Mouse (Mus musculus) kidney, embryonic 14.5 days (tissue): Measurements from ENCODE around the gene Dph7. TPM values are rescaled to one million over a fixed set of nuclear protein-coding genes. Genes with fewer than 3 reads are reported as not detected.
A peak's percentile ranks its signal among the peaks of the same experiment; 100 is the strongest.
"Not testable (repeated sequence)": the region's sequence is repeated elsewhere in the genome, so short reads cannot be mapped to it uniquely, and the experiment has no call there.

ENCODE experiments used
- ATAC-seq: fragments of 200-750 bp; cut with Nextera tagmentation; 2 replicates; pipeline ENCODE4 v1.8.0; 2017; ENCODE audit warnings: moderate number of reproducible peaks, mild to moderate bottlenecking, moderate TSS enrichment, moderate library complexity; ENCODE audit not compliant: low FRiP score, low TSS enrichment
- H3K27ac ChIP-seq: fragments of 300-500 bp; sonication (generic); 2 replicates; pipeline ENCODE4 v1.5.1; 2014; ENCODE audit warnings: low read depth, mild to moderate bottlenecking, low read length, moderate library complexity, mixed read lengths
- H3K27me3 ChIP-seq: fragments of 300-500 bp; sonication (generic); 2 replicates; pipeline ENCODE4 v1.6.1; 2014; ENCODE audit warnings: mild to moderate bottlenecking, low read length; ENCODE audit not compliant: control insufficient read depth, insufficient read depth
- H3K36me3 ChIP-seq: fragments of 300-500 bp; sonication (generic); 2 replicates; pipeline ENCODE4 v1.6.1; 2014; ENCODE audit warnings: low read length, mixed read lengths; ENCODE audit not compliant: control insufficient read depth, insufficient read depth
- H3K4me1 ChIP-seq: fragments of 300-500 bp; sonication (generic); 2 replicates; pipeline ENCODE4 v1.6.1; 2014; ENCODE audit warnings: low read length, mixed read lengths; ENCODE audit not compliant: control insufficient read depth, insufficient read depth
- H3K4me2 ChIP-seq: fragments of 300-500 bp; sonication (generic); replicated peaks from 2 replicates; pipeline ENCODE4 v1.6.1; 2014; ENCODE audit warnings: low read depth, mild to moderate bottlenecking, low read length
- H3K4me3 ChIP-seq: fragments of 300-500 bp; sonication (generic); 2 replicates; pipeline ENCODE4 v1.5.1; 2014; ENCODE audit warnings: mild to moderate bottlenecking, low read length
- H3K9ac ChIP-seq: fragments of 300-500 bp; sonication (generic); 2 replicates; pipeline ENCODE4 v1.6.1; 2014; ENCODE audit warnings: low read depth, mild to moderate bottlenecking, low read length, moderate library complexity
- H3K9me3 ChIP-seq: fragments of 300-500 bp; sonication (generic); 2 replicates; pipeline ENCODE4 v1.6.1; 2016; ENCODE audit warnings: low read length; ENCODE audit not compliant: control insufficient read depth
- WGBS: fragments of 180-500 bp; shearing (Covaris S2); extraction: QIAGEN DNeasy Blood & Tissue Kit; methylation state at CpG from one replicate; pipeline ENCODE4 v1.1.7; 2014; 5-methylcytosine and 5-hydroxymethylcytosine counted together
- polyA plus RNA-seq: library from polyadenylated mRNA; unstranded; fragments of >200 nt; fragmentation: Nextera tagmentation; extraction: Ambion mirVana; gene quantifications from 2 replicates; pipeline ENCODE4 v1.2.1, GENCODE M21; 2014

Dph7 gene
- polyA plus RNA-seq, 1 experiment from 2014 or later = 30.2 TPM

DNA sequence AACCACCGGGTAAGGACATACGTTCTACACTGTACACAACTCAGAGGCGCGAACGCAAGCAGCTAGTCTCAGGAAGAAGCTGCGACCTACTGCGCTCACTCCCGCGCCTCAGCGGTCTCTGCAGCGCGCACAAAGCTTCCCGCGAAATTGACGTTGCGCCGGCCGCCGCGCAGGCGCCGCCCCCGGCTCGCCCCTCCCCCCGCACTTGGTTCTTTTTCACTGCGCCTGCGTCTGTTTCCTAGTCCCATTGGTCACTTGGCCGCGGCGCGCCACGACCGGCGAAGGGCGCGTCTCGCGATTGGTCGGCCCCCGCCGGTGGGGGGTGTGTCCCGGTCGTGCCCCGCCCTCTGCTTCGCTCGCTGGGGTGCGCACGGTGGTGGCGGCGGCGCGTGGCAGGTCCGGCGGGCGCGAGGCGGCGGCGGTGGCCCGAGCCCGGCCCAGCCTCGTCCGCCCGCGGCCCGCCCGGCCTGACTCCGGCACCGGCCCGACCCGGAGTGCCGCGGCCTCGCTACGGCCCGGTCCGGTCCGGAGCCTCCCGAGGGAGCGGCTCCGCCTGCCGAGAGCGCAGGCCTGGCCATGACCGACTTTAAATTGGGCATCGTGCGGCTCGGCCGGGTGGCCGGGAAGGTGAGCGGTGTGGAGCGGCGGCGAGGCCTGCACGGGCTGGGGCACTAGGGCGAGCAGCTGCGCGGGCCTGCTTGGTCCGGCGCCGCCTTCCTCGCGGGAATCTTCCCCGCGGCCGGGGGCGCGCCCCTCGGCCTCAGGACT is 12.6 kb upstream of the Dph7 start, which contains the start of gene Zmynd19:
TSS of gene Zmynd19 (plus strand) at position 372 of the 768 bp plus-strand sequence.
- Histone ChIP-seq H3K4me1 (peaks cover 7% of the 10 kb centered on the region; the same call in 1 of the 2 replicates), H3K4me2 (peak within 1 kb of the TSS; percentile 89), H3K36me3 (peaks cover 30% of the 10 kb centered on the region), H3K27me3 (no peaks in the 10 kb centered on the region), H3K9me3 (no peaks in the 10 kb centered on the region), H3K27ac (peak within 1 kb of the TSS; percentile 67), H3K9ac (peak within 1 kb of the TSS; percentile 95), H3K4me3 (peak within 1 kb of the TSS; percentile 98)
- WGBS = under 1% methylated on average over 103 of the region's 108 CpGs
- ATAC-seq = peak; percentile 99

DNA sequence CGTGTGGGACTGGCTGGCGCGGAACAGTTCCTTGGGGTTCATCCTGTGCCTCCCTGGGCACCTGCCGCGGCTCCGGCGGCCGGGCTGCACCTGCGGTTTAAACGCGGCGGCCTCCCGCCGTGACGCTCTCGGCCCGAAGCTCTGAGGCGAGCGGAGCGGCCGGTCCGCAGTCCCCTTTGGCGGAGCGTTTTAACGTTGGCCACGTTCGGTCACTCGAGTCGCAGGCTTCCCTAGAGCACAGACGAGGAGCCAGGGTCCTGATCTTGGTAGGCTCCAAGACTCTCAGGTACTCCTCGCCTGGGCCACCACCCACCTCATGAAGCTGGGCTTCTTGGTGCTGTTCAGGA is 12.0 kb upstream of the Dph7 start:
- peak overlapping the region; percentile 95 for H3K9ac ChIP-seq
- ATAC-seq = no peak; the same call in 1 of the 2 replicates
- no peaks in the 10 kb centered on the region for H3K9me3 ChIP-seq
- peak overlapping the region; percentile 67 for H3K27ac ChIP-seq
- H3K4me3 ChIP-seq = peak overlapping the region; percentile 98
- peaks cover 7% of the 10 kb centered on the region; the same call in 1 of the 2 replicates for H3K4me1 ChIP-seq
- peak overlapping the region; percentile 89 for H3K4me2 ChIP-seq
- H3K36me3 ChIP-seq = peaks cover 36% of the 10 kb centered on the region
- under 1% methylated on average over 31 of the region's 31 CpGs for WGBS
- H3K27me3 ChIP-seq = no peaks in the 10 kb centered on the region

DNA sequence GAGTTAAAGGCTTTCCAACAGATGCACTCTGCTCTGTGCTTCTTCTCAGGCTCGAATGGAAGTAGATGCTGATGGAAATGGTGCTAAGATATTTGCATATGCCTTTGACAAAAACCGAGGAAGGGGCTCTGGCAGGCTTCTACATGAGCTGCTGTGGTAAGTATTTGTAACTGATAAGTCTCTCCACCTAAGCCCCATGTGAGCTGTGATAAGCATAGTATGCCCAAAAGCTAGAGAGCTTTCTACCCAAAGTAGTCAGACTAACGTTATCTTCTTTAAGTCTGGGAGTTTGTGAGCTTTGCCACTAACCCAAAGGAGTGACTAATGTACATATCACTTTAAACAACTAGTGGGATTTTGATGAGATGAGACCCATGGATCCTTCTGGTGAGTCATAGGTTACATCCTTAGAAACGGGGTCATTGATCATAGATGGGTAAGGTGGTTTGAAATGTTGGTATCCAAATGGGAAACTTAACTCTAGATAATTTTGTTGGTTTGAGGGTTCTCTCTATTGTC is 9.6 kb upstream of the Dph7 start:
- 91% methylated on average over 4 of the region's 4 CpGs for WGBS
- no peak overlapping the region for H3K9ac ChIP-seq
- H3K27me3 ChIP-seq = no peaks in the 10 kb centered on the region
- no peak for ATAC-seq
- H3K9me3 ChIP-seq = no peaks in the 10 kb centered on the region
- H3K27ac ChIP-seq = no peak overlapping the region
- H3K4me2 ChIP-seq = no peak overlapping the region
- peaks cover 53% of the 10 kb centered on the region for H3K36me3 ChIP-seq
- peaks cover 7% of the 10 kb centered on the region; the same call in 1 of the 2 replicates for H3K4me1 ChIP-seq
- no peak overlapping the region for H3K4me3 ChIP-seq

DNA sequence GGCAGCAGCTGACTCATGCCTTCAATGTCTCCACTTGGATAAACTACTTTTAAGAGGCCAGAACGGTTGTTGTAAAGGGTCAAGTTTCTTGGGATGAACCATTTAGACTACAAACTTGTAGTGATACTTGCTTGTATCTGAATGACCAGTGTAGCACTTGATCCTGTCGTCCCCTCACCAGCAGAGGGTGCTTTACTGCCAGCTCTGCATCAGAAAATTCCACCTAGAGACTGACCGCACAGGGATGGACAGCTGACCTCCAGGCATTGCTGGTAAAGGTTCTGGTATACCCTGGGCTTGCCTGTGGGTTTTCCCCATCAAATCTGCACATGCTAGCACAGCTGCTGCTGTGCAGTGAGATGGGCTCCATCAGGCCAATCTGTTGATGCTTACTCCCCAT is 1.3 kb upstream of the Dph7 start:
- WGBS = 28% methylated on average over 3 of the region's 3 CpGs
- H3K4me3 ChIP-seq = no peak overlapping the region

DNA sequence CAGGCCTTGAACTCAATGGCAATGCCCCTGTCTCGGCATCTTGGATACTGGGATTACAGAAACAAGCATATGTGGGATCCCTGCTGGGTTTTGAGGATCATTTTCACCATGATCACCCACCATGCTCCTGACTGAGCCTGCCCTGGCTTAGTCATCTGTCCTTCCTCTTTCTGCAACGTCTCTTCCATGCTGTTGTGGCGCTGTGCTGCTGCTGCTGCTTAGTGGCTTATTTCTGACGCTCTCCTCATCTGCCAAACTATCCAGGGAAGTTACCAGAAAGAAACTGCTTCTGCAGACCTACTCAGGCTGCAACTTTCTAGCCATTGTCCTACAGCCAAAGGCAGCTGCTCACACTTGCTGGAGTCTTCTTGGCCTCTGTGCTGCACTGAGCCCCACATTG is 8.2 kb downstream of the Dph7 start:
- H3K4me1 ChIP-seq = peaks cover 9% of the 10 kb centered on the region
- H3K27me3 ChIP-seq = no peaks in the 10 kb centered on the region
- ATAC-seq = no peak
- peaks cover 67% of the 10 kb centered on the region for H3K36me3 ChIP-seq
- no peaks in the 10 kb centered on the region for H3K9me3 ChIP-seq
- H3K4me2 ChIP-seq = no peak overlapping the region
- WGBS = 92% methylated on average over 4 of the region's 4 CpGs
- H3K4me3 ChIP-seq = no peak overlapping the region
- H3K9ac ChIP-seq = no peak overlapping the region
- H3K27ac ChIP-seq = no peak overlapping the region

More for the DNA sequence above, 1.3 kb upstream of the Dph7 start:
- 0 out of 2 replicates have a peak, but pooled peaks have one; percentile 34 for ATAC-seq
- H3K27me3 ChIP-seq = no peaks in the 10 kb centered on the region
- H3K27ac ChIP-seq = no peak overlapping the region
- H3K36me3 ChIP-seq = peaks cover 49% of the 10 kb centered on the region
- peaks cover 5% of the 10 kb centered on the region; the same call in 1 of the 2 replicates for H3K4me1 ChIP-seq
- H3K4me2 ChIP-seq = no peak overlapping the region
- no peaks in the 10 kb centered on the region for H3K9me3 ChIP-seq
- H3K9ac ChIP-seq = no peak overlapping the region

DNA sequence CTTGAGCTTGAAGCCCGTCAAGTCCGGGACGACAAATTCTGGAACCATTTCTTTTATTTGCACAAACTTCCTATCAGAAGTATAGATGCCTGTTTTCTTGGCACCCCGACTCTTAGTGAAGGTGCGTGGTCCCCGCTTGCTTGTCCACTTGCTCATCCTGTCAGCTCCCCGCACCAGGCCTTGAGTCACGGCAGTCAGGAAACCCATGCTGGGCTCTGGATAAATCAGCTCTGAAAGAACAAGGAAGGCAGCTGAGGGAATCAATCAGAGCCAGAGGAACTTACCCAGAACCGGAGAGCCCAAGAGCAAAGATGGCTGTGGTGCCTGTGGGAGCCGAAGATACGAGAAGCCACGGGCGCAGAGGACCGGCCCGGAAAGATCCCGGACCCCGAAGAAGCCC is 12.3 kb downstream of the Dph7 start:
- not testable (repeated sequence) for H3K9me3 ChIP-seq, H3K27me3 ChIP-seq, ATAC-seq
- peak overlapping the region; percentile 78 for H3K9ac ChIP-seq
- WGBS = 1% methylated on average over 17 of the region's 17 CpGs
- H3K4me3 ChIP-seq = peak overlapping the region; percentile 88
- H3K4me1 ChIP-seq = peaks cover 13% of the 10 kb centered on the region
- peak overlapping the region; percentile 99 for H3K4me2 ChIP-seq
- H3K36me3 ChIP-seq = peaks cover 37% of the 10 kb centered on the region
- H3K27ac ChIP-seq = peak overlapping the region; percentile 74

DNA sequence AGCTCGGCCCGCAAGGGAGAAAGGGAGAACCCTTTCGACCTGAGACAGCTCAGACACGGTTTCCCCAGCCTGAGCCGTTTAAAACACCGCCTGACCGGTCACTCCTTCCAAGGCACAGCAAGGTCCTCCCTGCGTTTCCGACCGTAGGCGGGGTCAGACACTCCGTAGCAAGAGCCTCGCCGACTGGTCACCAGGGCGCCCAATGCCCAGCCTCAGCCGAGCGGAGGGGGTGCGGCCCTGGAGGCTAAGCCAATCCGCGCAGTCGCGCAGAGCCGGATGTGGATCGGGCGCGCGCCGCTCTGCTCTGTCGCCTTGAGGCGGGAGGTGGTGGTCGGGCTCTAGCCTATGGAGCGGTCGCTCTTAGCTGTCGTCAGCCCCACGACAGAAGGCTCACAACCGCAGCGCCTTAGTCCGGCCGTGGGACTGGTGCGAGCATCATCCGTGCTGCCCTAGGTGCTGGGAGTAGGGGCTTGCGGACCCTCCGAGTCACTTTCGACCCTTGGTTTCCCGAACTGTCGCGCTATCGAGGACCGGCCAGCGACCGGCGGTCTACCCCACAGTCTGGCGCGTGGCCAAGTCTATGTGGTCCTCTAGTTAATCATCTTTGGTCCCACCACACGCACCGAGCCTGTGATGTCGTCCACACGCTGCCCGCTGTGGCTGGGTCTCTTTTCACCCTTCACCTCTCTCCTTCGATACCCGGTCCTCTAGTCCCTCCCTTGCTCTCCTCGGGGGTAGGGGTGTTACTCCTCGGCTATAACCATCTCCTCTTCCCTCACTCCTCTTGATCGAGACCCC is 12.9 kb downstream of the Dph7 start, which contains the start of gene Mrpl41:
TSS of gene Mrpl41 (minus strand) at position 193 of the 798 bp plus-strand sequence.
- H3K4me2 ChIP-seq = peak within 1 kb of the TSS; percentile 99
- WGBS = 0% methylated on average over 63 of the region's 64 CpGs
- peak; percentile 99 for ATAC-seq
- H3K9me3 ChIP-seq = no peaks in the 10 kb centered on the region
- peaks cover 31% of the 10 kb centered on the region for H3K36me3 ChIP-seq
- H3K27me3 ChIP-seq = no peaks in the 10 kb centered on the region
- H3K9ac ChIP-seq = peak within 1 kb of the TSS; percentile 78
- peak within 1 kb of the TSS; percentile 90 for H3K27ac ChIP-seq
- peak within 1 kb of the TSS; percentile 88 for H3K4me3 ChIP-seq
- H3K4me1 ChIP-seq = peaks cover 13% of the 10 kb centered on the region

DNA sequence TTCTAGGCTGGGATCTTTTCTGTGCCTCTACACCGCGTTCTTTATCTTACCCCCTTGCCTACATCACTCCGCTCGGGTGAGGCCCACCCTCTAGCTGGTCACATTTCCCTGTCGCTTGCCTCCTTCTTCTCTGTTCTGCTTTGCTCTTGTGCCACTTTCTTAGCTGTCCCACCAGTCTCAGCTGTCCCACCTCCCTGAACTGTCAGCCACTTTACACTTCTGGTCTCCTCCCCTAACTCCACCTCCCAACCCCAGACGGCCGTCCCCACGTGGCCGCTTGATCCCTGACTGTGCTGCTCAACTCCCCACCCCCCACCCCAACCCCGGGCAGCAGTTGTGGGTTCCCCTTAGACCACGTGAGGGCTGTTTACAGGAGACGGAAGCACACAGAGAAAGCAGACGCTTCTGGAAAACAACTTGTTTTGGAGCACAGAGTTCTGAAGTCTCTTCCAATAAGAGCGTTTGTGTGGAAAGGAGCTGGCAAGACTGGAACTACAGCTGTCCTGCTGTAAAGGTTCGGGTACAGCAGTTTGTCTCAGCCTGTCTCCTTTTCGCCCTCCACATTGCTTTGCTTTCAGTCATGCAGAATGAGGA is 13.6 kb downstream of the Dph7 start, which contains the start of gene Pnpla7:
TSS of gene Pnpla7 (plus strand) at position 330 of the 594 bp plus-strand sequence.
- peak within 1 kb of the TSS; percentile 90 for H3K27ac ChIP-seq
- H3K9me3 ChIP-seq = no peaks in the 10 kb centered on the region
- H3K27me3 ChIP-seq = no peaks in the 10 kb centered on the region
- ATAC-seq = peak; percentile 78
- H3K9ac ChIP-seq = peak within 1 kb of the TSS; percentile 78
- under 1% methylated on average over 16 of the region's 16 CpGs for WGBS
- H3K4me1 ChIP-seq = peaks cover 13% of the 10 kb centered on the region
- H3K36me3 ChIP-seq = peaks cover 24% of the 10 kb centered on the region
- H3K4me3 ChIP-seq = peak within 1 kb of the TSS; percentile 88
- peak within 1 kb of the TSS; percentile 99 for H3K4me2 ChIP-seq
